Mouse (Mus musculus) kidney, adult 9 months (tissue): ENCODE measurements around the gene Podnl1.

Experiments used
- DNase-seq: peaks from one replicate; pipeline ENCODE4 v3.0.0; 2022

Gene Podnl1

DNA sequence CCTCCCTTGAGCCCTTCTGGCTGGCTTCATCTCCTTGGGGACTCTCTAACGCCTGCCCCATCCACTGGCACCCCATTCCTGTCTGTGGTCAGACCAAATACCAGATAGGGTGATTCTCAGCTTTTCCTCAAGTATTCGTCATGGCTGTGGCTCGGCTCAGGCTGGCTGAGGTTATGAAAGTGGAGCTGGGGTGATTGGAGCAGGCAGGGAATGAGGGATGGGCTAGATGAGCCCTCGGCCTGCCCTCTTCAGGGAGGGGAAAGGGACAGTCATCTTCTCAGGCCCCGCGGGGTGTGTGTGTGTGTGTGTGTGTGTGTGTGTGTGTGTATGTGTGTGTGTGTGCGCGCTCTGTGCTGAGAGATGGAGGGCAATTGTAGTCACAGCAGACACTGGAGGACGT lies at the start of gene Podnl1:
Gene Podnl1, plus strand, starts transcription at position 334 of the 400 bp plus-strand sequence.
- no peak for DNase-seq

DNA sequence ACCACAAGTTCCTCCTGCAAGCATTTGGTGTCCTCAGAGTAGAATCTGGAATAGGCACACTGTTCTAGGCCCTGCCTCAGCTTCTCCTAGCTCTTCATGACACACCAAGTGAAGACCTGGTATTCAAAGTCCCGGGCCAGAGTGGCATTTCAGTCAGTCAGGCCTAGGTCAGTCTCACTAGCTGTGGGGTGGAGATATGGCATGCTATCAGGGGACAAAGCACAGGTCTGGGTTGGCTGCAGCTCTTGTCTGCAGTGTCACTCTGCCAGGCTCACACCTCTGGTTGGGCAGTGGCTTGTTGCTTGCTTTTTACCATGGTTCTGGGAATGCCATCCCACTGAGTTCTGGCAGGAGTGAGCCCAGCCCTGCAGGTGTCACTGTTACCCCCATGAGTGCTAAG lies 49.4 kb upstream of the Podnl1 start:
- no peak for DNase-seq

DNA sequence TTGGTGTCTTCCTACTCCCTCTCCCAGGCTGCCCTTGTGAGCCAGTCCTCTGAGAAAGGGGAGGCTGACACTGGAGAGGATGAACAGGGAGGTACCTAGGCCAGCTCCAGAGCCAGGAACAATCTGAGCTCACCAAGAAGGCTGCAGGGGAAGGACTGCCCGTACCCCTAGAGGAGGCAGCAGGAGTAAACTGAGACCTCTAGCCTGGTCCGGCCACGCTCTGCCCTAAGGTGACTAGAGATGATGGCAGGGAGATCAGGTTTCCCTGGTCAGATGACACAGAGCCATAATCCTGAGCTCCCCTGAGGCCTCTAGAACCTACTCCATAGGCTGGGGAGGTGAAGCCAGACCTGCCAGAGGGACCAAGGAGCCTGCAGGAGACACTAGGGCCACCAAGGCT lies 48.9 kb upstream of the Podnl1 start:
- no peak for DNase-seq

DNA sequence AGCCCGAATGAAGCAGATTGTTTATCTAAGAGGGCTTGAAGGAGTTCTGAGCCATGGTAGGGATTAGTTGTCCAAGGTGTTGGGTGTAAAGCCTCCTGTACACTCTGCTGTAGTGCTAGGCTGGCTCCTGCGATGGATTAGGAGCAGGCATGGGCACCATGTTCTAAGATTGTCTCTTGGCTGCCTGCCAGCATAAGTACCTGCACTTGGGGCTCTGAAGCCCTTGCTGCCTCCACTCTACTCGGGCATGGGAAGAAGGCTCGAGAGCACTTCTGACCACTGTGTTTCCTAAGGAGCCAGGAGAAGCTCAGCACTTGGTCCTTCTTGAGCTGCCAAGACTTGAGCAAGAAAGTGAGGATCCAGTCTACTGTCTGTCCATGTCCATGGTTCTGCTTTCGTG lies 46.6 kb upstream of the Podnl1 start:
- no peak for DNase-seq

DNA sequence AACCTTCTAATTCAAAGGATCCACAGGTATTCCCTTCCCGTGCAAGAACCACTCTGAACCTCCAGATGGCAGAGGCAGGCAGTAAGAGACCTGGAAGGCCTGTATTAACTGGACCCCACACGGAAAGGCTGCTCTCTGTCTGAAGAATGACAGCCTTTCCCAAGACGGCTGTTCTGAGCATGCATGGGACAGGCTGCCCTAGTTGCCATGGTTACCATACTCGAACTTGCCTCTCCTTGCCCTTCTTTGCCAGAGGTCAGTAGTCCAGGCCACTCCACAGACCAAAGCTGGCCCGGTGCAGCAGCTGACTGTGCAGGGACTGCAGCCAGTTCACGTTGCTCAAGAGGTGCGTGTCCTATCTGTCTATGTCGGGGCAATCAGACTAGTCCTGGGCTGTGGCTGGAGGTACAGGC lies 42.0 kb upstream of the Podnl1 start:
- peak; percentile 90 for DNase-seq

DNA sequence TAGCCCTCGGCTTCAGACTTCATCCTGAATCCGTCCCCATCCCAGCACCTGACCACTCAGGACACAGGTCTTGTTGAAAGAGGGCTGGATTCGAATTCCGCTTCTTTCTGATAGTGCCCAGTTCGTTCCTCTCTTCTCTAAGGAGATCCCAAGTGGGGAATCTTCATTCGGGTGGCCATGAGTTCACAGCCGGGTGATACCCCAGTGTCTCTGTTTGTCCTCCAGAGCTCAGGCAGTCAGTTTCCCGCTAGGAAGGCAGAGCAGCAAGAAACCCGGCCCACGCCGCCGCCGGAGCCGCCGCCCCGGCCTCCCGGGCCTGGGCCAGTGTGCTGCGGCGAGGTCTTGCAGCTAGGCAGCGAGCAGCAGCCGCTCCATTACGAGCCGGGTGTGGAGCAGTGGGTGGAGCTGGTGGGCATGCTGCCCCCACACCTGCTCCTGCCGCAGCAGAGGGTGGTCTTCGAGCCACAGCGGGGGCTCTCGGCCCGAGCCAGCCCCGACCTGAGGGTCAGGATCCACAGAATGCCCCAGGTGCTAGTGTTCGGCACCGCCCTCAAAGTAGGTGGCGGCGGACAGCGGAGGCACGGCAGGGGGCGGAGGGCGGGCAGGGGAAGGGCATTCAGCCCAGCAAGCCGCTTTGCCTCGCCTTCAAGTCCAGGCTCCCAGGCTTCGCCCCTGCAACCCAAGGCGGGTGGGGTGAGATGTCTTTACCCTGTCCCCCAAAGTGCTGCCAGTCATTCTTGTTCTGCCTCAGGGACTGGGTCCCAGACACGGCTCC lies 41.3 kb upstream of the Podnl1 start:
- peak; percentile 52 for DNase-seq

DNA sequence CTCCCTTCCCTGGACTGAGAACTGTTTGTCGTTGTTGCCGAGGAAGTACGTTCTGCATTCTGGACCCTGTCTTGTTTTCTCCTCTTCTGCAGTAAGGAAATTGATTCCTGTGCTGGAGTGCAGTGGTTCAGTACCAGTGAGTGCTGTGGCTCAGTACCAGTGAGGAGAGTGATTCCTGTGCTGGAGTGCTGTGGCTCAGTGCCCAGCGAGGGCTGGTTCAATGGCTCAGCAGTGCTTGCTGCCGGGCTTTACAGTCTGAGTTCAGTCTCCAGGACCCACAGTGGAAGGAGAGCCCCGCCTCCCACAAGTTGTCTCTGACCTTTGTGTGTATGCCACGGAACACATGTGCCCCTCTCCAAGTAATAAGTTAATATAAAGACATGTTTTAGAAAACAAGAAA lies 38.6 kb upstream of the Podnl1 start:
- peak; percentile 59 for DNase-seq

DNA sequence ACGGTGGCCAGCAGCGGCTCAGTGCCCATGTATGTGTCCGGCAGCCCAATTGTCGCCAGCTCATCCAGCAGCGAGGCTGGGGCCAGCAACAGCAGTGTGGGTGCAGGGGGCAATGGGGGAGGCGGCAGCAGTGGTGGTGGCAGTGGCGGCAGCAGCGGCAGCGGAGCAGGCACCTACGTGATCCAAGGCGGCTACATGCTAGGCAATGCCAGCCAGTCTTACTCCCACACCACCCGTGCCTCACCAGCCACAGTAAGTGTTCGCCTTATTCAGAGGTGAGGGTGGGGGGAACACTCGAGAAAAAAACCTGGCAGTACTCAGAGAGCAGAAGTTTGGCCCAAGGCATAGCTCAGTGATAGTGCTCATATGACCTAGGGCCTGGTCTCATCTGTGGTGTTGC lies 38.0 kb upstream of the Podnl1 start:
- no peak for DNase-seq

DNA sequence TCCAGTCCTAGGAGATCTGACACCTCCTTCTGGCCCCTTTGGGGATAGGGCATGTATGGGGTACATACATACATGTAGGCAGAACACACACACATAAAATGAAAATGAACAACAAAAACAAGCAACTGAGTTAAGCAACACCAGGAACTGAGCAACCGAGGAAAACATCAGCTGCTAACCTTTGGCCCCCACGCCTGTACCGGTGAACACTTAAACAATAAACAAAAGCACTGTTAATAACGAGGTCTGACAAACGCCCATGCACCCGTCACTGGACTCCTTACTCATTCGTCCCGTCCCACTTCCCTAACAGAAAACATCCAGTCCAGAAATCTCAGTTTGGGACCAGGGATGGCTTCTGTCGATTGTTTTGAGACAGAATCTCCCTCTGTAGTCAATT lies 36.5 kb upstream of the Podnl1 start:
- DNase-seq, result no peak

DNA sequence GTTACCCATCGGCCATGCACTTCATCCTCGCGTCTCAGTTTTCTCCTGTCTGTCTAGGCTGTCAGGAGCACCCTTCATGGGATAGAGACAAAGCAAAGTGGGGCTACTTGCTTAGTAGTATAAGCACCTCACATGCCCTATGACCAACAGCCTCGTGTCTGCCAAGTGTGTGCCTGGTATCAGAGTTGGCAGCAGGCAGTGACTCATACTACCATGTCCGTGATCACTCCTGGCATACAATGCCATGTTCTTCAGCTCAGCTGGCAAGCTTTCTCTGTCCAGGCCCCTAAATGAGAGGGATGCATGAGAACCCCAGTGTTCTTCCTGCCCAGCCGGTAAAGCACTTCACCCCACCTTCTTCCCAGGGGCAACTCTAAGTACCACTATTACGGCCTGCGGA lies 35.2 kb upstream of the Podnl1 start:
- no peak for DNase-seq

DNA sequence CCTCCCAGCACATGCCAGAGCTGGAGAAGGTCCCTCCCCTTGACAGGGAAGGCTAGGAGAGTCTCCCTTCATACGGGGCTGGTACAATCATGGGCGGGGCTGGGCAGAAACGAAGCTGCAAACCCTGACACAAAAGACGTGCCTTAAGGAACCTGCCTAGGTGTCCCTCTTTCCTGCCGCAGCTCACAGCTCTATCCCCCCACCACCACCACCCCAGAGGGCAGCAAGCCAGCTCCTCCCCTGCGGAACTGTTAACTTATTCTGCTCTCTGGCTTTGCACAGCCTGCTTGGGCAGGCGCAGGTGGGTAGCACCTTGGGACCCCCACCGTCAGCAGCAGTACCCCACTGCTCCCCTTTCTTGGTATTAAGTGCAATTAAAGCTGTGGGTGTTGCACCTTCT lies 29.7 kb upstream of the Podnl1 start:
- no peak for DNase-seq

DNA sequence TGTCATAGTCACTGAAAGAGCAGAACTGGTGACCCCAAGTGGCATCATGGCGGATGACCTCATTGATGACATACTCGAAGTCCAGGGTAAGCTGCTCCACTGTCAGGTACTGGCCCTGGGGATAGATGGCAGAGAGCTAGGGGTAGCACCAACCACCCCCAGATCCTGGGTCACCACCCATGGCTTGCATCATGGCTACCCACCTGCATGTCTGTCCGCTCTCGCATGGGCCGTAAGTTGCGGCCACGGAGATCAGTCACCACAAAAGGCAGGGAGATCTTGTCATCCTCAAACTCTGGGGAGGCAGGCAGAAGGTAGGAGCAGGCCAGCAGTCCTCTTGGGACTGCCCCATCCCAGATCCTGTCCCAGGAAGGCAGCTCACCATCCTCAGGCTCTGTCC lies 27.4 kb upstream of the Podnl1 start:
- no peak for DNase-seq

DNA sequence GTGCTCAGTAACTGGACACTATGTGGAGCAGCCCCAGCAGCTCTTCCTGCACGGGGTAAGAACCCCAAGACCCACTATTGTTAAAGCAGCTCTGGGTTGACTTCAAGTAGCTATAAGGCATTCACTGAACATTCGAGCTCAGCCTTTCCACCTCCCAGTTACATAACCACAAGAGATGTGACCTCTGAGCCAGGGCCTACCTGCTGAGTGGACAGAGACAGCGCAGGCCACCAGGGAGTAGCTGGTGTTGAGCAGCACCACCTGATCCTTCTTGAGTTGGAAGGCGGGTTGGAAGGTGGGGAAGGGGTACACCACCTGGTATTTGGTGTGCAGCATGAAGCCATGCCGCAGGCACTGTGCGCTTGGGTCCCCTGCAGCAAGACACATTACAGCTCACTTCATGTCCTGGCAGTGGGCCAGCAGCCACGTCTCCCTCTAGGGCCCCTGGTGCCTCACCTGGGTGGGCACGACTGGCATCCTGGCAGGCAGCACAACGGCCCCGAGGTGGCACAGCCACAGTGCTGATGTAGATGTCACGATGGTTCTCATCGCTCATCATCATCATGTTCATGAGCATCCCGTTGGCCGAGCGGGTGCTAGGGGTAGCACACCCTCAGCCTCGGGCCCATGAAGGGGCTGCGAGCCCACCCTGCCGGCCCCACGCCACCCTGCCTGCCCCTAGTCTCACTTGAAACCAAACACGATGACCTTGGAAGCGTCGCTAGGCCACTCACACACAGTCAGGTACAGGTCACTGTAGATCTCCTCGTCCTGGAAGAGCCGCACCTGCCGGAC lies 24.1 kb upstream of the Podnl1 start:
- peak; percentile 68 for DNase-seq

DNA sequence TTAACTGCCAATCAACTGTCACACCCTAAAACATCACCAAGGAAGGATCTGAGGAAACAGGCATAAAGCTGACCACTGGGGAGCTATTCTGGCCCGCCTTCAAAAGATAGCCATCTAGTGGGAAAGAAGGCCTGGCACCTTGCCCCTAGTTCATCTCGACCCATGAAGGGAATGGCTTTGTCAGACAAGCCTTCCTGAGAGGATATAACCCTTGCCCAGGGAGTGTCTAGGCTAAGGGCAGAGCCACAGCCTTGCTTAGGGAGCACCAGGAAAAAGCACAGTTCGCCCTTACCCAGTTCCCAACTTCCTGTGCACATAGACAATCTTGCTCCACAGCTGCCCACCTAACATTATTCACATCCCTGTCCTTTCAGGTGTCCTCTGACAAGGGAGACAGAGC lies 22.2 kb upstream of the Podnl1 start:
- peak; percentile 79 for DNase-seq

DNA sequence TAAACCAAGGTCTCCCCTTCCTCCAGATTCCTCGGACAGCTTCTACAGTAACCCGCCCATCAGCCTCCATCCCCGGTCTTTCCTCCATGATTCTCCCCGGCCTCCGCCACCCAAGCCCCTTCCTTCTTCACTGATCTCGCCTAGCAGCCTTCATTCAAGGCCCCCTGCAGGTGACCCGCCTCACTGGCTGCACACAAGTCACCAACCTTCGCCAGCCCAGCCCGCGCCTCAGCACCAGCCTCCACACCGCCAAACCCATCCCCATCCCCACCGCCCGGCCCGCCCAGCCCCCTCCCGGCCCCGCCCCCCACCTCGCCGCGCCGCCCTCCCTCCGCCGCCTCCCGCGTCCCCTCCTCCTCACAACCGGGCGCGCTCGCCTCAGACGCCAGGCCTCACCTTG lies 21.6 kb upstream of the Podnl1 start:
- peak; percentile 62 for DNase-seq

DNA sequence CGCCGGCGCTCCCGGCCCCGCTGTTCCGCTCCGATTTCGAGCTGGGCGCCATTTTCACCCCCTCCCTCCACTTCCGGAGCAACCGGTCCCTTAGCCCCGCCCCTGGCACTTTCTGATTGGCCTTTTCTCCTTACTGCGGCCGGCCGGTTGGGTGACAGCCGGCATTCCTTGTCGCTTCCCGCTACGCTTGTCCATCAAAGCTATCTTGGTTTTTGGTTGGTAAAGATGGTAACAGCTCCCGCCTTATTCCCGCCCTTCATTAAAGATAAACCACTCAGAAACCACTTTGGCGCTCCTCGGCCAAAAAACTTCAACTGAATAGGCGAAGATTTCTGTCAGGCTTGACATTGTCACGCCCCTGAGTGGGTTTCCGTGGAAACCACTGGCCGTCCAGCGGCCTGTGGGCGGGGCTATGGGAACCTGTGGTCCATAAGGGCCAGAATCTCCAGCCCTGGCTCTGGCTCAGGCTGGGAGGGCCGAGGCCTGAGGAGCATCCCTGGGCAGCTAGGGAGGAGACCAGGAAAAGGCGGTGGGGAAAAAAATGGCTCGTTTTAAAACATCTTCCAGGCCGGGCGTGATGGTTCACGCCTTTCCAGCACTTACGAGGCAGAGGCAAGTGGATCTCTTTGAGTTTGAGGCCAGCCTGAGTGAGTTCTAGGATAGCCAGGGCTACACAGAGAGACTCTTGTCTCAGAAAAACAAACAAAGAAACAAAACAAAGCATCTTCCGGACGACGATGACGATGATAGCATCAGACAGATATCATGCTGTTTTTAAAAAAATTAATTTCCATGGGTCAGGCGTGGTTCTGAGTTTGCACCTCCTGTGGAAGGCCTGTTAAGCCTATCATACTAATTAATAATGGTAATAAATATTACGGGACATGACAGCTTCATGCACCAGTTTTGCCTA lies 20.8 kb upstream of the Podnl1 start, which contains the start of gene Dcaf15:
Gene Dcaf15, minus strand, starts transcription at position 72 of the 913 bp plus-strand sequence.
- peak; percentile 99 for DNase-seq

DNA sequence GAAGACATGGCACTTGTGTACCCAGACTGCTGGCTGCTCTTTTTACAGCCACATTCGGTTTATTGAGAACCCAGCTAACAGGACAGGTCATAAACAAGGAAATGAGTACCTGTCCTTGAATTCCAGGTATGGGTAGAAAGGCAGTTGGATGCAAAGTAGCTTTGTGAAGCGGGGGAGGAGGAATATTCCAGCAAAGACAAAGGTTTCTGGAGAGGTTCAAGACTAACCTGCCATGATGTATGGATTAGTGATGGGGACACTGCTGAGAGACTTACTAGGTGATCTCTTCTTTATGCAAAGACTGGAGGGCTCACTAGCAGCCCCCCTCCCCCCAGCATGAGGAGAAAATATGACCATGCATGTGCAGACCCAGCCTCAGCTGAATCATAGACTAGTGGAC lies 20.1 kb upstream of the Podnl1 start:
- no peak for DNase-seq

DNA sequence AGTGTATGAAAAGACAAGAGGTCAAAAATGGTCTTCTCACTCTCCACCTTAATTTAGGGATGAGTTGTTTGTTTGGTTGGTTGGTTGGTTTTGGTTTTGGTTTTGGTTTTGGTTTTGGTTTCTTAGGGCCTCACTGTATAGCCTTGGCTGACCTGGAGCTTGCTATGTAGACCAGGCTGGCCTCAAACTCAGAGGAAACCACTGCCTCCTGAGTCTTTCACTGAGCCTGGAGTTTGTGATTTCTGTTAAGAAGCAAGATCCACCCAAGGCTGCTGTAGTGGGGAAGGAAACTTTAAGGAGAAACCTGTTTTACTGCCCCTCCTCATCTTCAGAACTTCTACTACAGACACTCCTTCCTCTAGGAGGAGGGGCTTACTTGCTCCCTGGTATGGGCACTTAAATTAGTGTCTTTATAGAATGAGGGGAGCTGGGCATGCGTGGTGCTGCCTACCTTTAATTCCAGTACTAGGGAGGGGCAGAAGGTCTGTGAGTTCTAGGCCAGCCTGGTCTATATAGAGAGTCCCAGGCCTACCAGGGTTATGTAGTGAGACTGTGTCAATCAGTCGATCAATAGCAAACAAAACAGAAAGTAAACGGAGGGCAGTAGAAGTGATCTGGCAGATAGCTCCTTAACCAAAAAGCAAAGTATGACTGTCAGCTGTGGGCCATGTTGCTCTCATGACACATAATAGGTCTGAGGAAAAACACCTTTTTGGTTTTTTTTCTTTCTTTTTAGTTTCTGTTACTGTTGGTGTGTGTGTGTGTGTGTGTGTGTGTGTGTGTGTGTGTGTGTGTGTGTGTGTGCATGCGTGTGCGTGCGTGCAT lies 19.4 kb upstream of the Podnl1 start:
- no peak for DNase-seq

DNA sequence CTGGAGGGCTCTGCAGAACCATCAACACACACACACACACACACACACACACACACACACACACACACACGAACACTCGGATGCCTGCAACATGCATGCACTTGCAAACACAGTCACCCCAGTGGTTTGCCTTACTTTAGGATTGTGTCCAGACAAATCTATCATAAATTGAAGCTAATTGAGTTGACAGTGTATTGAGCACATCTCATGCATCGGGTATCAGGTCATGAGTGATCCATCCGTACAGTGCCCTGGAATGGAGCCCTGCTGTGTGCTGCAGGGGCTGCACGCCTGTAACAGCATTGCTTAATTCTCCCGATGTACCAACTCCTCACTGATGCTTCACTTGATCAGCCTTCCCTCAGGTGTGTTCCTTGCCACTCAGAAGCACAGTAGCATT lies 10.1 kb upstream of the Podnl1 start:
- no peak for DNase-seq

DNA sequence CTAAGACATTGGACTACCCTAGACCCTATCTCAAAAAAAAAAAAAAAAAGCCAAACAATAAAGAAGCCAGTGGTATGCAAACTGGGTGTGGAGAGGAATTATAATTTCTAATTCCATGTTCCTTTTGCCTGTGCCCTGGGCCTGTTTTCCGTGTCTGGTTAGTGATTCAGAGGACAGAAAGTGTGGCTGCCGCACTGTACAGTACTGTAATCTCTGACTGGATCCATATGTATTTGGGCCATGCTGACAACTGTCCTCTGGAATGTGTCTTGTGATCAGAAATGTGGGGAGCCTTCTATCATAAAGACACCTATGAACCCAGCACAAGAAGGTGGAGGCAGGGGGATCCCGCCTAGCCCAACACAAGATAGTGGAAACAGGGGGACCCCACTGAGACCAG lies 3.6 kb upstream of the Podnl1 start:
- DNase-seq, result no peak

DNA sequence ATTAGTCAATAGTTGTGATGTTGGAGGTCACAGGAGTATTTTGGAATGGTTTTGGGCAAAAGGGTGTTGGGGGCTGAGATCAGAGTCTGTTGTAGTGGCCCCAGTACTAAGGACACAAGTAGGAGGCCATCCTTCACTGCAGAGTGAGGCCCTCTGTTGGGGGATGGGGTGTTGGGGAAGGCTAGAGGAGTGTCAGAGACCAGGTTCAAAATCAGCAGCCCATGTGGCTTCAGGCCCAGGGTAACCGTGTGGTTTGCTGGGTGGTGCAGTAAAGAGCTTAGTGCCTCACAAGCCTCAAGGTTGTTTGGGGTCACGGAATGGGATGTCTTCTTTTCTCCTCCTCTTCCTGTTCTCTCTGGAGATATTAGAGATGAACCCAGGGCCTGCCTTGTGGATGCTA lies 953 bp downstream of the Podnl1 start:
- no peak for DNase-seq

DNA sequence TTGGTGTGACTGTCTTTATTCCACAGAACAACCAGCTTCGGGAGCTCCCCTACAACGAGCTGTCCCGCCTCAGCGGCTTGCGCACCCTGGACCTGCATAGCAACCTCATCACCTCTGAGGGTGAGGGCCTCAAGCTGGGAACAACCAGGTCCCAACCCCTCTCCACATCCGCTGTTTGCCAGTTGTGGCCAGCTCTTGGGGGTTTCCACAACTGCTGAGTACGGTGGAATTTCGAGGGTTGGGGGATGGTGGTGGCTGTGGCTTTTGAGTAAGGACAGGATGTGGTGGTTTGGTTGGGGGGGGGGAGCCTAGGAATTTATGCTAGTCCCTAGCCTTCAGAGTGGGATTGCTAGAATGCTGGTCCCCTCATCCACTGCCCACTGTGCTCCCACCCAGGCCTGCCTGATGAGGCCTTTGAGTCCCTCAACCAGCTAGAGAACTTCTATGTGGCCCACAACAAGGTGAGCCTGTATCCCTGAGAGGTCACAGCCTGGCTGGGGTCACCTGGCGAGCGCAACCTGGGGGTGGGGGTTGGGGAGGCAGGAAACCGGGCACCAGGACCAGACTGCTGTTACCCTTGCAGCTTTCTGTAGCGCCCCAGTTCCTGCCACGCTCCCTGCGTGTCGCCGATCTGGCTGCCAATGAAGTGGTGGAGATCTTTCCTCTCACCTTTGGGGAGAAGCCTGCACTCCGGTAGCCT lies 1.6 kb downstream of the Podnl1 start:
- DNase-seq, result no peak
